Mouse (Mus musculus) splenic B cell, adult 2 months (primary cell): ENCODE results near the gene Spaca7.

Source experiments
- DNase-seq: peaks from one replicate; pipeline ENCODE4 v3.0.0-alpha.2; 2011; ENCODE audit warnings: low read depth, low spot score
- H3K27me3 ChIP-seq: 2 replicates; pipeline ENCODE4 v1.6.1; 2012; ENCODE audit warnings: mild to moderate bottlenecking, low read length, moderate library complexity, mixed read lengths; ENCODE audit not compliant: control insufficient read depth, poor library complexity, insufficient read depth, severe bottlenecking
- H3K36me3 ChIP-seq: 2 replicates; pipeline ENCODE4 v1.6.1; 2012; ENCODE audit warnings: mild to moderate bottlenecking, low read length, moderate library complexity, mixed read lengths; ENCODE audit not compliant: control insufficient read depth, poor library complexity, insufficient read depth, severe bottlenecking

Spaca7 gene

DNA sequence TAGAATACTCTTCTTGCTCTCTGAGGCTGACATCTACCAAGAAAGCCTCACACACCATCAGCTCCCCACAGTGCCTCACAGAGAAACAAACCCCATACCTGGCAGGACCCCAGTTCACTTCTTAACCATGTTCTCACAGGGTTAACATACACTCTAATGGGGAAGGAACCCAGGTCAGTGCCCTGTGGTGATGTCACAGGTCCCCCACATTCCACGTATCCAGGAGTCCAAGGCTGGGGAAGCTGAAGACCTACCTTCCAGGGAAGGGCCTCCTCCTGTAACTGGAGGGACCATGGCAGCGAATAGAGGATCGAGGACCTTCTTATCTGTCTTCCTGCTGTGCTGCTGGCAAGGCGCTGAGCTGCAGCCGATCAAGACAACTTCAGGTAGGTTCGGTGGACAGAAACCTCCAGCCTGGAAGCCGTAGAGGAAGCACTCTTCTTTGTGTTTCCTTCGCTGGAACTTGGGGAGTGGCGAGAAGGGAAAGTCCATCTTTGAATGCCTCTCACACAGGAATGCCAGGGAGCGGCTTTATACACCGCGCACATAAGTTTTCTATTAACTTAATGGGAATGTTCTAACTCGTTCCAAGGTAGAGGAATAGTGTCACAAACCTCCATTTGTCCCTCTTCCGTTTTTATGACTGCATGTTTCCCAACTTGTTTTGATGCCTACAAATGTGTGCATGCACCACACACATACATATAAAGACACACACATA is at the start of gene Spaca7:
Gene Spaca7 (plus strand): TSS at position 216 of the 721 bp plus-strand sequence.
- no peaks in the 10 kb centered on the region for H3K27me3 ChIP-seq
- no peak for DNase-seq

DNA sequence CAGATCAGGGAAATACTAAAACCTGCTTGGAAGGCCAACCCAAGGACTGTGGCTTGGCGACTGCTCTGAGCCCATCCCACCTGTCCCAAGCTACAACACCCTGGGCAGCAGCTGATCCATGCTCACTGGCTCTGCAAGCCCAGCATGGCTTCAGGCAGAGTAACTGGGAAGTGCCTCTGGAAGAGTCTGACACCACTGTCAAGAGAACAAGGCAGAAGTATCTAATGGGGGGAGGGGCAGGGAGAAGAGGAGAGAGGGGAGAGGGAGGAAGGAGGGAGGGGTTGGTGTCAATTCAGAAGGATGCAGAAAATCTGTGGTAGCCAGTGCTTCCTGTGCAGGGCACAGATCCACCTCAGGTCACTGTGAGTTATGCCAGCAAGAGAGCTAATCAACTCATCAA is 48.5 kb upstream of the Spaca7 start:
- Histone ChIP-seq H3K36me3 (no peaks in the 10 kb centered on the region), H3K27me3 (no peaks in the 10 kb centered on the region)
- DNase-seq = no peak

More for the DNA sequence above, at the start of gene Spaca7:
- H3K36me3 ChIP-seq = no peaks in the 10 kb centered on the region

DNA sequence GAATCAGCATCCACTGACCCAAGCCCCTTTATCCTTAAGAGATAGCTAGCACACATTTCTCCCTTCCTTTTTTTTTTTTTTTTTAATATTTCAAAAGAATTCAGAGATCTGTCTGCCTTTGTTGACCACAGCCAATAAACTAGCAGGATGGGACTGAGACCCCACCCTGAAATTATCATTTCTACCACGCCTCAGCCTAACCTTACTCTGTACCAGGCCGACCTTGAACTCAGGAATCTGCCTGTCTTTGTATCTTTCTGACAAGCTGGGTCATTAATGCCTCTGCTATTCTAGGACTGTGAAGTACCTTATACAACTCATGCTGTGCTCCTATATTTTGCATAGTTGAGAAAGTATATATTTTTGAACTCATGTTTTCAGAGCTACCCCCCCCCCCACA is 44.2 kb upstream of the Spaca7 start:
- Histone ChIP-seq H3K36me3 (no peaks in the 10 kb centered on the region), H3K27me3 (no peaks in the 10 kb centered on the region)
- no peak for DNase-seq

GRCm38 (mm10) chr8:12535617-12536016 is 37.2 kb upstream of the Spaca7 start:
- H3K36me3 ChIP-seq = no peaks in the 10 kb centered on the region
- DNase-seq = no peak
- no peaks in the 10 kb centered on the region for H3K27me3 ChIP-seq

GRCm38 (mm10) chr8:12536306-12536705 is 36.5 kb upstream of the Spaca7 start:
- H3K27me3 ChIP-seq = no peaks in the 10 kb centered on the region
- H3K36me3 ChIP-seq = no peaks in the 10 kb centered on the region
- no peak for DNase-seq

DNA sequence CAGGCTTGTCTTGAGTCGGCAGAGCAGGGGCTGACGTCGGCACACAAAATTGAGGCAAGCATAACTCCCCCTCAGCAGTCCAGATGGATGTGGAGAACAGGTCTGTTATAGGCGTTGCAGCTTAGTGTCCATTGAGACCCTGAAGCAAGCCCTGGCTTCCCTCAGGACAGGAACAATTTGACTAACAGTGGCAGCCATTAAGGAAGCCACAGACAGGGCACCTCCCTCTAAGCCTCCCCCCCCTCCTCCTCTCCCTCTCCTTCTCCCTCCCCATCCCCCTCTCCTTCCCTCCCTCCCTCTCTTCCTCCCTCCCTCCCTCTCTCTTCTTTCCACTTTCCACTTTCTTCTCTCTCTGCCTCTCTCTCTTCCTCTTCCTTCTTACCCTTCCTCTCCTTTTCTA is 27.6 kb upstream of the Spaca7 start:
- H3K36me3 ChIP-seq = no peaks in the 10 kb centered on the region
- no peaks in the 10 kb centered on the region for H3K27me3 ChIP-seq
- DNase-seq = no peak

GRCm38 (mm10) chr8:12545671-12546070 is 27.2 kb upstream of the Spaca7 start:
- no peak for DNase-seq
- Histone ChIP-seq H3K36me3 (no peaks in the 10 kb centered on the region), H3K27me3 (no peaks in the 10 kb centered on the region)

- no peaks in the 10 kb centered on the region for H3K36me3 ChIP-seq
- no peak for DNase-seq
- no peaks in the 10 kb centered on the region for H3K27me3 ChIP-seq
Observed at GRCm38 (mm10) chr8:12547466-12548220, 25.2 kb upstream of the Spaca7 start.

GRCm38 (mm10) chr8:12548255-12548654 is 24.6 kb upstream of the Spaca7 start:
- no peaks in the 10 kb centered on the region for H3K27me3 ChIP-seq
- no peaks in the 10 kb centered on the region for H3K36me3 ChIP-seq
- no peak for DNase-seq

- no peaks in the 10 kb centered on the region for H3K27me3 ChIP-seq
- DNase-seq = no peak
- H3K36me3 ChIP-seq = no peaks in the 10 kb centered on the region
Observed at GRCm38 (mm10) chr8:12548680-12549079, 24.1 kb upstream of the Spaca7 start.

DNA sequence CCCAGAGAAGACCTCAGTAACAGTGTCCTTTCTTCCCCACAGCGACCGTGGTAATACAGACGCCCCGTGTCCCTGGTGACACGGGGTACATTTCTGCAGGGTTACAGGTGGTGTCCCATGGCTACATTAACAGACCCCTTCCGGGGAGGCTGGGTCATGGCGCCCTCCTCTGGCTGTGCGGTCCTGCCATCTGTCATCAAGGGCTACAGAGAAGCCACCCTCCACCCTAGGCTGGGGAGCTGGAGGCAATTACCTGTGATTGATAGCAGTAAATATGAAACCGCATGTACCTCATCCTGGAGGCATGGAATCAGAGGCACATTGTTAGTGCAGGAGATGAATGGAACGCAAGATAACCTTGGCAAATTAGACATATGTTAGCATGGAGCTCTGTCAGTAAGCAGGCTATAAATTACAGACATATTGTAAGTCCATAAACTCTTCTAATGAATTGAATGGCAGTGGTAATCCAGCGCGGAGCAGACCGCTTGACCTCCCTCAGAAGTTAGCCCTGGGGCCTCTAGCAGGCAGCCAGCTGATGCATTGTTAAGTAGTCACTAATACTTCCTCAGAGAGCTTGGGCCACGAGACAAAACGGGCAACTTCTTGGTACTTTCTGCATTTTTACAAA is 17.2 kb upstream of the Spaca7 start:
- H3K36me3 ChIP-seq = no peaks in the 10 kb centered on the region
- H3K27me3 ChIP-seq = no peaks in the 10 kb centered on the region
- DNase-seq = no peak

GRCm38 (mm10) chr8:12558786-12559185 is 14.0 kb upstream of the Spaca7 start:
- no peaks in the 10 kb centered on the region for H3K36me3 ChIP-seq
- no peak for DNase-seq
- no peaks in the 10 kb centered on the region for H3K27me3 ChIP-seq

- Histone ChIP-seq H3K36me3 (no peaks in the 10 kb centered on the region), H3K27me3 (no peaks in the 10 kb centered on the region)
- DNase-seq = peak; percentile 33
Observed at GRCm38 (mm10) chr8:12561403-12561960, 11.3 kb upstream of the Spaca7 start.

DNA sequence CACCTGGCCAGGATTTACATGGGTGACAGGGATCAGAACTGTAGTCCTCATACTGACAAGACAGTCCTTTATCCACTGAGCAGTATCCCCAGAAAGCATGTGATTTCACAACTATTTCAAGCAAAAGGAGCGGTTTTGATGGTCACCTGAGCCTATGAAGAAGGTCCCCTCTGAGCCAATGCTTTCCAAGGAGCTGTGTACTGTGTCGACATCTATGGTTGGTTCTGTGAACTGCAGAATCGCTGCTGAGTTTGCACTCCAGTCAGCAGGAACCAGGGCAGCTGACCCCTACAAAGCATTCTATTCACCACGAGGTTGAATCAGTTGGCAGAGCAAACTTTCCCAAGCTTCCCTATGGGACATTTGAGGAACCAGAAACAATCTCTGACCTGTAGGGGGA is 8.5 kb upstream of the Spaca7 start:
- no peak for DNase-seq
- Histone ChIP-seq H3K36me3 (no peaks in the 10 kb centered on the region), H3K27me3 (no peaks in the 10 kb centered on the region)

GRCm38 (mm10) chr8:12565488-12565887 is 7.3 kb upstream of the Spaca7 start:
- Histone ChIP-seq H3K27me3 (no peaks in the 10 kb centered on the region), H3K36me3 (no peaks in the 10 kb centered on the region)
- no peak for DNase-seq
